Mouse (Mus musculus): Measurements from ENCODE around the gene Dnajc5.
"Not testable (repeated sequence)": the region's sequence is repeated elsewhere in the genome, so short reads cannot be mapped to it uniquely, and the experiment has no call there.

- TF ChIP-seq CTCF (conservative IDR thresholded peaks at IDR 0.05; ENCODE audit: low read length); NANOG (IDR thresholded peaks at IDR 0.05; ENCODE audit: borderline replicate concordance, low read length); POU5F1 (IDR thresholded peaks at IDR 0.05; ENCODE audit: borderline replicate concordance, low read length): not testable (repeated sequence)
These were observed 24.4 kb upstream of the Dnajc5 start for GRCm38 (mm10) chr2:181495845-181496244.
